Mouse (Mus musculus): Measurements from ENCODE around the gene Elovl3.
"Not testable (repeated sequence)": the region's sequence is repeated elsewhere in the genome, so short reads cannot be mapped to it uniquely, and the experiment has no call there.

Elovl3 gene

GRCm38 (mm10) chr19:46135789-46136638 is 4.3 kb downstream of the Elovl3 start:
- DNase-seq, result peak; percentile 66

- peak; percentile 83 for DNase-seq
Measured at GRCm38 (mm10) chr19:46136639-46137580, 5.2 kb downstream of the Elovl3 start.

- DNase-seq, result no peak
Measured at GRCm38 (mm10) chr19:46140324-46140723, 8.6 kb downstream of the Elovl3 start.

GRCm38 (mm10) chr19:46141091-46141490 is 9.4 kb downstream of the Elovl3 start:
- peak; percentile 87 for DNase-seq

- DNase-seq, result peak; percentile 52
Measured at GRCm38 (mm10) chr19:46147511-46148371, 16.0 kb downstream of the Elovl3 start, which contains the start of gene Pitx3. Pitx3 (minus strand) TSS chr19:46148326.

GRCm38 (mm10) chr19:46148372-46148760 is 16.7 kb downstream of the Elovl3 start:
- peak; percentile 88 for DNase-seq

- no peak for DNase-seq
Measured at GRCm38 (mm10) chr19:46149091-46149490, 17.4 kb downstream of the Elovl3 start.

GRCm38 (mm10) chr19:46152127-46152803 is 20.6 kb downstream of the Elovl3 start, which contains the start of gene Gbf1:
Gbf1 (plus strand) TSS chr19:46152509.
- DNase-seq, result peak; percentile 100

GRCm38 (mm10) chr19:46165950-46166349 is 34.3 kb downstream of the Elovl3 start:
- DNase-seq, result no peak

GRCm38 (mm10) chr19:46167169-46167568 is 35.5 kb downstream of the Elovl3 start:
- not testable (repeated sequence) for DNase-seq

- DNase-seq, result no peak
Measured at GRCm38 (mm10) chr19:46169396-46169795, 37.7 kb downstream of the Elovl3 start.

- DNase-seq, result no peak
Measured at GRCm38 (mm10) chr19:46169913-46170312, 38.2 kb downstream of the Elovl3 start.

GRCm38 (mm10) chr19:46172541-46172940 is 40.8 kb downstream of the Elovl3 start:
- no peak for DNase-seq

GRCm38 (mm10) chr19:46175173-46175572 is 43.5 kb downstream of the Elovl3 start:
- no peak for DNase-seq

- no peak for DNase-seq
Measured at GRCm38 (mm10) chr19:46177046-46177445, 45.3 kb downstream of the Elovl3 start.

- DNase-seq, result no peak
Measured at GRCm38 (mm10) chr19:46180274-46180673, 48.6 kb downstream of the Elovl3 start.

GRCm38 (mm10) chr19:46182241-46182640 is 50.5 kb downstream of the Elovl3 start:
- DNase-seq, result no peak

Measured in retina, postnatal 1 day (tissue).